Mouse (Mus musculus) frontal cortex, adult 2 months (tissue): ENCODE measurements at regions not wholly inside any gene's neighbourhood (a gene's known extent, or its start where the extent isn't known, plus 50 kb on each side); places are given as distances from the start of the nearest gene placed in this dataset.

Source experiments
- DNase-seq, 2 experiments: peaks; one replicate each; pipeline ENCODE4 v3.0.0; 2022; ENCODE audit warnings: low spot score in 1 of 2; ENCODE audit errors: extremely low spot score in 1 of 2

GRCm38 (mm10) chr1:184480571-184481220 is 251.7 kb downstream of the Hlx start:
- no peak for DNase-seq

- no peak for DNase-seq
Measured at GRCm38 (mm10) chr1:184478006-184478405, 254.4 kb downstream of the Hlx start.

- no peak for DNase-seq
Measured at GRCm38 (mm10) chr1:184462481-184463124, 269.8 kb downstream of the Hlx start.

DNA sequence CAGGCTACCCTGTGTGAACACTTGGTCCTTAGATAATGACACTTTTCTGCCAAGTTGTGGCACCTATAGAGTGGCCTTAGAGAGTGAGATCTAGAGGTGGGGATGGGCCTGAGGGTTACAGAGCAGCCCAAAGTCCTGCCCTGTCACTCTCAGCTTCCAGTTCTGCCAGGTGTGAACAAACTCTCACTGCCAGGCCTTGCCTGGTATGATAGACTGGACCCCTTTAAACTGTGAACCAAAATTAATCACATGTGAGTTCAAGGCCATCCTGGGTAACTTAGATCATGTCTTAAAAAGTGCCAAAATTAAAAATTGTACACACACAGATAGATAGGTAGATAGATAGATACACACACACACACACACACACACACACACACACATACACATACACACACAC is 271.0 kb downstream of the Hlx start:
- no peak for DNase-seq

DNA sequence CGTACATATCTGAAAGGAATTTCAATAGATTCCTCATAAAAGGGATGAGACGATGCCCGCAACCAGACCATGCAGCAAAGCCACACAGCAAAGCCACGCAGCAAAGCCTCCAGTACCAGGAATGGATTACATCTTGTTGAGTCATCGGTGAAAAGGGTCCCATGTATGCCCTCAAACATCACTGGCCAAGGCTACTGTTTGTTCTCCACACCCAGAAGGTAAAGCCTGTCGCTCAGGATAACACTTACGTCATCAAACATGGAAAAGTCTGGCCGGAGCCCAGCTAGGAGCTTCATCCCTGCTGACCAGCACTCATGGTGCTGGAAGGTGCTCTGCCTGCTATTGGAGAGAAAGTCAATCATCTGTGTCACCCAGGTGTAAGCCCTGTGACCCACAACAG is 275.7 kb downstream of the Hlx start:
- no peak for DNase-seq

DNA sequence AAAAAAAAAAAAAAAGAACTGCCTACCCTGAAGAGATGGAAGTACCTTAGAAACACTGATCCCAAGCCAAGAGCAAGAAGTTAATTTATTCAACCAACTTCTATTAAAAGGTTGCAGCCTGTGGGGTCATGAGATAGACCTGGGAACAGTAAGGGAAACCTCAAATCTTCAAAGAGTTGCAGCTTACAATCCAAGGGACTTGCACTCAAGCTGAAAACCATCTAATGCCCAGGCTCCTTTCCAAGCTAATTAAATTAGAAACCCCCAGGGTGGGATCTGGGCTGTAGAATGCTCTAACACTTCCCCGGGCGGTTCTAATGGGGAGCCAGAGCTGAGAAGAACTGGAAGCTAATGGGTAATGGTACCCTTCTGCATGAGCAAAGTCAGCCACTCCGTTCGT is 278.0 kb downstream of the Hlx start:
- DNase-seq = no peak

- DNase-seq = peak in 1 of 2 experiments; percentile 7
Measured at GRCm38 (mm10) chr1:184453673-184454072, 278.7 kb downstream of the Hlx start.

DNA sequence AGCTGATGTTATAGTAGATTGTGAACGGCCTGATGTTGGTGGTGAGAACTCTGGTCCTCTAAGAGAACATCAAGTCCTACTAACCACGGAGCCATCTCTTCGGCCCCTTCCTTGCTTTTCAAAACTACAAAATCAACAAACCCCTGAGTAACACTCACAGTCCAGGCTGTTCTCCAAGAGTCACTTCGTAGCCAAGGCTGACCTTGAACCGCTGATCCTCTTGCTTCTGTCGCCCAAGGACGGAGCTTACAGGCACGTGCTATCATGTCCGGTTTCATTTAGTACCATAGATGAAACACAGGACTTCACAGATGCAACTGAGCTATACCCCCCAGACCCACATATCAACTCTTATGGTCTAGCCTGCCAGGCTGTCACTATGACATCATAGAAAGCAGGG is 279.4 kb downstream of the Hlx start:
- no peak for DNase-seq

DNA sequence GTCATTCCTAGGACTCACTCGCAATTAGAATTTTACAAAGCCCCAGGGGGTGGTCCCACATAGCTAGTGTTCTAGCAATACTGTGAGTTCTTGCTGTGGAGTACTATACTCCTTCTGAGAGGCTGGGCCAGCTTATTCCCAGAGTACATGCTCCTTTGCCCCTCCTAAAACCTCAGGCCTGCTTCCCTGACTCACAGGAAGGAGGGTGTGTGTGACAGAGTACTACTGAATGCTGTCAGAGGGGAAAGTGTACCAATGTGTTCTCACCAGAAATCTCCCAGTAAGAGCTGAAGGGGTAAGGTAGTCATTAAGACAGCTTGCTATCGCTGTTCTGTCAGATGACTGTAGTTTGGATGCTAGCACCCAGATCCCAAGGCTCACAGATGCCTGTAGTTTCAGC is 280.7 kb downstream of the Hlx start:
- no peak for DNase-seq

DNA sequence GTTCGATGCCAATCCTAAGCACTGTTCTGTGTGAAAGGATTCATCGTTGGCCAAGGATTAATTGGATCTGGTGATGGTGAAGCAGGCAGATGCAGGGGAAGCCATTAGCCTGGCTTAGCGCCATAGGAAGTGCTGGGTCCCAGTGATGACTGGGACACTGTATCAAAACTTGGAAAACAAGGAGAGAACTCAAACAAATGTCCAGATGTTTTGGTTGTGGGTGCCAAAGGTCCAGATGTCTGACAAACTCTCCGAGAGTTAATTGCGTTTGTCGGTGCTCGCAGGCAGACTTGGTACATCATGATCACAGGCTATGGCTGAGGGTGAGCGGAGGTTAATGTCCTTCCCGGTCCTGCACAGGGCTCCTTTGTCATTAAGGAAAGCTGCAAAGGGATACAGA is 283.4 kb downstream of the Hlx start:
- no peak for DNase-seq

- peak; percentile 29 to 86 for DNase-seq
Measured at GRCm38 (mm10) chr1:184447911-184448310, 284.5 kb downstream of the Hlx start.

DNA sequence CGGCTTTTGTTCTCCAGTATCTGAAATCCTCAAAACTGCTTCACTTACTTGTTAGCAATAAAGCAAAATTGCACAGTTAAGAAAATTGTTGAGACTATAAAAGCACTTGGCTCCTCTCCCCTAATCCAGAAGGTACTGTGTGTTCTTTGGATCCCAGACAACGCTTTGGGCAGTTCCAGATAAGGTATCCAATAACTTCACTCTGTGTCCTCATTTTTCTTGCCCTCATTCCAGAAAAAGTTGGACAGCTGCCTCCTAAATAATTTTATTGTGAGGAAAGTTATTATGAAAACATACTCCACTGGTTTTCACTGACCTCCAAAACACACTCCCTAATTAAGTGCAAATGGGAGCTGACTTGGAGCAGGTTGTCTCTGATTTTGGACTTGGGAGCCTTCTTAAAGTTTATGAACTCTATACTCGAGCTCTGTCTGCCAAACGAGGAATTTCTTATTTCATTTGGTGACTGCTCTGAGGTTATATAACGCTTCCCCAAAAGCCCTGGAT is 285.2 kb downstream of the Hlx start:
- DNase-seq = peak in 1 of 2 experiments; percentile 16

GRCm38 (mm10) chr1:184444189-184444588 is 288.2 kb downstream of the Hlx start:
- no peak for DNase-seq

GRCm38 (mm10) chr1:184442701-184443100 is 289.7 kb downstream of the Hlx start:
- no peak for DNase-seq

DNA sequence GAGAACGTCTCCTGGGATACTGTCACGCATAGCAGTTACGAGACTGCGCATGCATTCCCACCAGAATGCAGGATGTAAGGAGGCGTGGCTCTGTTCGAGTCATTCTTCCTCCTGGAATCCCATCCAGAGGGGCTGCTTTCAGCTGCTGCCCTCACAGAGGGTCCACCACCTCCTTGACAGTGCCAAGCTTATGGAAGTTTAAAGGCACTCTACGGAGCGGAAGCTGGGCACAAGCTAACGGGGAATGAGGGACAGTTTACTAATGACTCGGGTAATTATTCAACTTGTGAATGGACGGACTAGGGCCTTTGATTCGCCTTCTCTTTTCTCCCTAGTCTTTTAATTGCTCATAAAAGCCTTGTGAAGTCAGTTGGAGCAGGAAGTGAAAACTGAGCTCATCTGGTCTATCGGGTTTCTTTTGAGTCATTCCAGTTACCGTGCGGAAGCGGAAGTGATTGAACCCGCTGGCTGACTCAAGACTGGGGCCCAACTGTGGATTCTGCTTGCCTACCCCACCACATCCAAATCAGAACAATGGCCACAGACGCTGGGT is 291.3 kb downstream of the Hlx start:
- peak in 1 of 2 experiments; percentile 12 for DNase-seq

- no peak for DNase-seq
Measured at GRCm38 (mm10) chr1:184439506-184439905, 292.9 kb downstream of the Hlx start.

DNA sequence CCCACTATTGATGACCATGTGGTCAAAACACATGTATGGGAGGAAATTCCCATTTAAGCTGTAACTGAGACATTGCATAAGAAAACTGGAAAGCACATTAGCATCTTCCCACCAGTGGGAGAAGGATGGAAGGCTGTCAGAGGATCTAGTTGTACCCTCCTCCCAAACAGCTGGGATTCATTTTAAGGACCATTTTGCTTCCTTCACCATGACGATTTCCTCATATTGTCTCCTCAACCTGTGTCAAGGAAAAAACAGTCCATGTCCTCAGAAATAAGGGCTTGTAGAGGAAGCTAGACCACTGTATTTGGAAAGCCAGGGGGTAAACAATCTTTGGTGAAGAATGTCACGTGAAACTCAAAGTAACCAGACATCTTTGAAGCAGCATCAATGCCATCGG is 296.0 kb downstream of the Hlx start:
- DNase-seq = no peak

DNA sequence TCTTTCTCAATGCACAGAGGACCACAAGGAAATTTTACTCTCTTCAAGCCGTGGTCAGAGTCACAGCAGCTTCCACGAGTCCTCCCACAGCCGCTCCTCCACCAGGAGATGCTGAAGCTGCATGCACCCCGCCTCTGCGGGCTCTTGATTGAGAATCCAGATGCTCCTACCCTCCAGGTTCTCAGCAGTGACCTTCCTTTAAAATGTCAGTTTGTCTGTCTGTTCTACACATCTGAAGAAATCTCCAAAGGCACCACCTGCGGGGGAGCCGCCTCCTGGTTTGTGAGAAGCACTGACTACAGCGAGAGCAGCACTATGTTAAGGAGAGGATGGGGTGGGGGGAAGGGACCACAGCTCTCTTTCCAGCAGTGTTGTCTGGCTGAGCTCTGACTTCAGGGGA is 303.8 kb downstream of the Hlx start:
- DNase-seq = no peak

GRCm38 (mm10) chr1:184428035-184428434 is 304.4 kb downstream of the Hlx start:
- DNase-seq = no peak

- no peak for DNase-seq
Measured at GRCm38 (mm10) chr1:184425694-184426093, 306.7 kb downstream of the Hlx start.

DNA sequence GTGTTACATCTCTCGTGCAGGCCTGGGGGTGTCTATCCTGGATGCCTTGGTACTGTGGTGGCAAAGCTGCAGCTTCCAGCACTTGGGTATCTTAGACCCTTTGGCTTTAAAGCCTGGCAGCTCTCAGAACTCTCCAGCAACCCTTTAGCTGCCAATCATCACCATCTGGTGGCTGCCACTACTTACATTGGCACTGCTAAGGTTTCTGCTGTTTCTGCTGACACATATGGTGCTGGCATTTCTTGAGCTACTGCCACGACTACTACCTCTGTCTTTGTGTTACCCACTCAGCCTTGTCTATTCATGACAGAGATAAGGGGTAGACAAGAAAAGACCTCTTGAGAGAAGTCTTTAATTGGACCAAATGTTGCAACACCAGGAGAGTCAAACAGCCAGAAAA is 308.4 kb downstream of the Hlx start:
- no peak for DNase-seq

DNA sequence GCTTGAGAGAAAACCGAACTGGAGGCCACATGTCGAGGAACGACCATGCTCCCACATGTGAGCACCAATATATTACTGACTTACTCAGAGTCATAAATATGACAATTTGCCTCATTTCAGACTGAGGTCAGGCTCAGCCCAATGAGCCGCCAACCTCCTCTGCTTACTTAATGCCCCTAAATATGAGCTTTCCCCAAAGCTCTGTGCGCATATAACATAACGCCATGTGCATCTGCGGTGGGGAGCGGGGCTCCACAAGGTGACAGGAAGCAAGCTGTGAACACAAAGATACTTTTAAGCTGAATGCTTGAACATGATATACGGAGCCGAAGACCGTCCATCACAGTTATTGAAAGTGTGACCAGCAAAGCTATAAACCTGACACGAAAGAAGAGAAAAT is 319.8 kb downstream of the Hlx start:
- DNase-seq = no peak
